Mouse (Mus musculus): ENCODE measurements around the gene Tnxb.

DNA sequence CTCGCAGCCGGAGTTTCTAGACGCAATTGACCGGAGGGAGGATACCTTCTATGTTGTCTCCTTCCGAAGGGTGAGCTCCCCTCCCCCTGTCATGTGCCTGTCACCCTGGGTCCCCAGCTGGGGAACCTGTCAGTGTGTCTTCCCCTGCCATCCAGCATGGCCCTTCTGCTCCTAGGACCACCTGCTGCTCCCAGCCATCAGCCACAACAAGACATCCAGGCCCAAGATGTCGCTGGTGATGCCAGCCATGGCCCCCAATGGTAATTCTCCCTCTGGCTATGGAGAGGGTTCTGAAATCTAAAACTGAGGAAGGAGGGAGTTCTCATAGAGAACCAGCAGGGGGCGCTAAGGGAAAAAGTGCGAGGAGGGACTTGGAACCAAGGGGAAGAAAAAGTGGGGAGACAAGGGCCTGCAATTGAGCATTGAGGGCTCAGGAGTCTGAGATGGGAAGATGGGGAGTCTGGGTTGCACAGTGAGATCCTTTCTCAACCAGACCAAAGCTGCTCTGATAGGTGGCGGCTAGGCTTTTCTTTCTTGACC is 16.5 kb upstream of the Tnxb start:
- TF ChIP-seq CTCF (conservative IDR thresholded peaks at IDR 0.05; ENCODE audit: low read length) (peak; percentile 91), POU5F1 (IDR thresholded peaks at IDR 0.05; ENCODE audit: borderline replicate concordance, low read length) (no peak)

Data from E14TG2a.4 (cell line).